Mouse (Mus musculus) kidney, embryonic 16.5 days (tissue): ENCODE measurements around the gene Adgrg7. TPM values are rescaled to one million over a fixed set of nuclear protein-coding genes. Genes with fewer than 3 reads are reported as not detected.

ENCODE experiments used
- ATAC-seq: fragments of 200-750 bp; cut with Nextera tagmentation; 2 replicates; pipeline ENCODE4 v1.8.0; 2017; ENCODE audit warnings: moderate TSS enrichment; ENCODE audit not compliant: low FRiP score, low TSS enrichment
- H3K27ac ChIP-seq: fragments of 300-500 bp; sonication (generic); 2 replicates; pipeline ENCODE4 v1.5.1; 2014; ENCODE audit warnings: low read length
- H3K27me3 ChIP-seq: fragments of 300-500 bp; sonication (generic); 2 replicates; pipeline ENCODE4 v1.6.1; 2014; ENCODE audit warnings: low read length, control low read depth, mixed read lengths; ENCODE audit not compliant: insufficient read depth
- H3K36me3 ChIP-seq: fragments of 300-500 bp; sonication (generic); 2 replicates; pipeline ENCODE4 v1.6.1; 2014; ENCODE audit warnings: low read length, control low read depth, mixed read lengths; ENCODE audit not compliant: insufficient read depth
- H3K4me1 ChIP-seq: fragments of 300-500 bp; sonication (generic); 2 replicates; pipeline ENCODE4 v1.6.1; 2014; ENCODE audit warnings: low read length, control low read depth, mixed read lengths; ENCODE audit not compliant: insufficient read depth
- H3K4me2 ChIP-seq: fragments of 300-500 bp; sonication (generic); replicated peaks from 2 replicates; pipeline ENCODE4 v1.6.1; 2014; ENCODE audit warnings: low read depth, low read length
- H3K4me3 ChIP-seq: fragments of 300-500 bp; sonication (generic); 2 replicates; pipeline ENCODE4 v1.5.1; 2014; ENCODE audit warnings: mild to moderate bottlenecking, low read length
- H3K9ac ChIP-seq: fragments of 300-500 bp; sonication (generic); replicated peaks from 2 replicates; pipeline ENCODE4 v1.6.1; 2014; ENCODE audit warnings: low read length
- H3K9me3 ChIP-seq: fragments of 300-500 bp; sonication (generic); 2 replicates; pipeline ENCODE4 v1.6.1; 2016; ENCODE audit warnings: low read length, control low read depth
- WGBS: fragments of 180-500 bp; shearing (Covaris S2); extraction: QIAGEN DNeasy Blood & Tissue Kit; methylation state at CpG from one replicate; pipeline ENCODE4 v1.1.7; 2014; 5-methylcytosine and 5-hydroxymethylcytosine counted together
- polyA plus RNA-seq: library from polyadenylated mRNA; unstranded; fragments of >200 nt; fragmentation: Nextera tagmentation; extraction: Ambion mirVana; gene quantifications from 2 replicates; pipeline ENCODE4 v1.2.1, GENCODE M21; 2015

Adgrg7 gene
- polyA plus RNA-seq, 1 experiment from 2014 or later: not detected

GRCm38 (mm10) chr16:56716557-56717179 is 79.0 kb downstream of the Adgrg7 start:
- H3K27me3 ChIP-seq: no peaks in the 10 kb centered on the region
- H3K4me2 ChIP-seq: peak overlapping the region; percentile 58
- peaks cover 5% of the 10 kb centered on the region for H3K36me3 ChIP-seq
- under 1% methylated on average over 23 of the region's 38 CpGs for WGBS
- H3K9me3 ChIP-seq: no peaks in the 10 kb centered on the region
- H3K4me3 ChIP-seq: peak overlapping the region; percentile 76
- H3K4me1 ChIP-seq: peaks cover 15% of the 10 kb centered on the region
- H3K27ac ChIP-seq: peak overlapping the region; percentile 98
- H3K9ac ChIP-seq: peak overlapping the region; percentile 86
- peak; percentile 82 for ATAC-seq

- ATAC-seq: no peak
- no peak overlapping the region for H3K27ac ChIP-seq
Measured at GRCm38 (mm10) chr16:56715608-56716007, 80.0 kb downstream of the Adgrg7 start.

DNA sequence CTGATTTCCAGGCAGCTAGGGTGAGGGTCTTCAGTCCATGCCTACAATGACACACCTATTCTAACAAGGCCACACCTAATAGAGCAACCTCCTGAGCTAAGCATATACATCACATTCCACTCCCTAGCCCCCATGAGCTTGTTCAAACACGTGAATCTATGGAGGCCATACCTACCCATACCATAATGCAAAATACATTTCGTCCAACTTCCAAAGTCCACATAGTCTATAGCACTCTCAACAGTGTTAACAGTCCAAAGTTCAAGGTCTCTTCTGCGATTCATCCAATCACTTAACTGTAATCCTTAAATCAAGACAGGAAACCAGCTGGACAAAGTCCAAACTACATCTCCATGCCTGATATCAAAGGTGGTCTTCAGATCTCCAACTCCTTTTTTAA is 85.6 kb downstream of the Adgrg7 start:
- Histone ChIP-seq H3K4me3 (no peak overlapping the region), H3K4me2 (no peak overlapping the region), H3K27ac (no peak overlapping the region), H3K9me3 (no peaks in the 10 kb centered on the region), H3K36me3 (peaks cover 45% of the 10 kb centered on the region), H3K9ac (no peak overlapping the region), H3K27me3 (no peaks in the 10 kb centered on the region), H3K4me1 (no peaks in the 10 kb centered on the region)
- WGBS: 93% methylated on average over 3 of the region's 3 CpGs
- no peak for ATAC-seq

More at GRCm38 (mm10) chr16:56715608-56716007, 80.0 kb downstream of the Adgrg7 start:
- 48% methylated on average over 3 of the region's 3 CpGs for WGBS
- Histone ChIP-seq H3K27me3 (no peaks in the 10 kb centered on the region), H3K9me3 (no peaks in the 10 kb centered on the region), H3K4me3 (peak overlapping the region; percentile 76), H3K4me1 (peaks cover 15% of the 10 kb centered on the region), H3K36me3 (peaks cover 13% of the 10 kb centered on the region), H3K9ac (0 out of 2 replicates have a peak overlapping the region, but pooled peaks have one; percentile 86), H3K4me2 (peak overlapping the region; percentile 58)

- no peaks in the 10 kb centered on the region for H3K4me1 ChIP-seq
- no peaks in the 10 kb centered on the region for H3K9me3 ChIP-seq
- WGBS: 91% methylated on average over 3 of the region's 3 CpGs
- H3K36me3 ChIP-seq: peaks cover 41% of the 10 kb centered on the region
- H3K4me3 ChIP-seq: no peak overlapping the region
- ATAC-seq: no peak
- no peak overlapping the region for H3K9ac ChIP-seq
- H3K4me2 ChIP-seq: no peak overlapping the region
- H3K27ac ChIP-seq: no peak overlapping the region
- no peaks in the 10 kb centered on the region for H3K27me3 ChIP-seq
Measured at GRCm38 (mm10) chr16:56705731-56706130, 89.9 kb downstream of the Adgrg7 start.

DNA sequence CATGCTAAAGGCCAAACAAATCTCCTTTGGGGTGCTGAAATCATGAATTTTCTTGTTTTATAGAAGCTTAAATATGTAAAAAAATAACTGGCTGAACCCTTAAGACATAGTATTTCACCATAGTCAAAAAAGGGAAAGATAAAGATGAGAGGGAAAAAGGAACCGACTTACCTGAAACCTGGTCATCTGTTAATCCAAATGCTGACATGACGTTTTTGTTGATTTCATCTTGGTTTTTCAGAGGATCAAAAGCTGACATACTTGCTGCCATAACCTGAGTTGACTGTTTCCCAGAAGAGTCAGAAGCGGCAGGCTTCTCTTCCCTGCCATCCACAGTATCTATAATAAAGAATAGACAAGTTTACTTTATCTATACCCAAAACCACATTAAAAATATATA is 94.8 kb downstream of the Adgrg7 start:
- no peak overlapping the region for H3K4me2 ChIP-seq
- no peaks in the 10 kb centered on the region for H3K27me3 ChIP-seq
- H3K36me3 ChIP-seq: peaks cover 21% of the 10 kb centered on the region
- no peaks in the 10 kb centered on the region for H3K4me1 ChIP-seq
- no peaks in the 10 kb centered on the region for H3K9me3 ChIP-seq
- ATAC-seq: no peak
- no peak overlapping the region for H3K9ac ChIP-seq
- 91% methylated on average over 3 of the region's 3 CpGs for WGBS
- no peak overlapping the region for H3K4me3 ChIP-seq
- H3K27ac ChIP-seq: no peak overlapping the region

DNA sequence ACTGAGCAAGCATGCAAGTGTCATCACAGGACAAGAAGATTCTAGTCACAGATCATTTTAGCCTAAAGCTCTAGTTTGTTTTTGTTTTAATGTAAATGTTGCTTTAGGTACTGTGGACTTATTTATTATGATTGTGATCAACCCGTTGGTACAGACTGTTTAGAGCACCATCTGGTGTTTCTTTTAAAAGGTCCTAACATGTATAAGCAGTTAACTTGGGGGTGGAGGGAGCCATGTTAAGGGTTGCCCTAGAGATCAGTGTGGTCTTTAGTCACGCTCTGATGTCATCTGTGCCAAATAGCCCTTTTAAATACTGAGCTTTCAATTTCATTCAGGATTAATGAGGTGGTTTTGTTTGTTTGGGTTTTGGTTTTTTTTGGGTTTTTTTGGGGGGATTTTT is 99.2 kb downstream of the Adgrg7 start:
- Histone ChIP-seq H3K9ac (no peak overlapping the region), H3K4me1 (no peaks in the 10 kb centered on the region), H3K27ac (no peak overlapping the region), H3K36me3 (peaks cover 25% of the 10 kb centered on the region), H3K27me3 (no peaks in the 10 kb centered on the region), H3K4me3 (no peak overlapping the region), H3K9me3 (no peaks in the 10 kb centered on the region), H3K4me2 (no peak overlapping the region)
- 73% methylated on average over 2 of the region's 2 CpGs for WGBS
- ATAC-seq: no peak

- Histone ChIP-seq H3K9me3 (no peaks in the 10 kb centered on the region), H3K4me1 (no peaks in the 10 kb centered on the region), H3K4me3 (no peak overlapping the region), H3K27me3 (no peaks in the 10 kb centered on the region), H3K9ac (no peak overlapping the region), H3K27ac (no peak overlapping the region), H3K36me3 (peaks cover 29% of the 10 kb centered on the region), H3K4me2 (no peak overlapping the region)
- no peak for ATAC-seq
- WGBS: 95% methylated on average over 7 of the region's 7 CpGs
Measured at GRCm38 (mm10) chr16:56690715-56691114, 104.9 kb downstream of the Adgrg7 start.

DNA sequence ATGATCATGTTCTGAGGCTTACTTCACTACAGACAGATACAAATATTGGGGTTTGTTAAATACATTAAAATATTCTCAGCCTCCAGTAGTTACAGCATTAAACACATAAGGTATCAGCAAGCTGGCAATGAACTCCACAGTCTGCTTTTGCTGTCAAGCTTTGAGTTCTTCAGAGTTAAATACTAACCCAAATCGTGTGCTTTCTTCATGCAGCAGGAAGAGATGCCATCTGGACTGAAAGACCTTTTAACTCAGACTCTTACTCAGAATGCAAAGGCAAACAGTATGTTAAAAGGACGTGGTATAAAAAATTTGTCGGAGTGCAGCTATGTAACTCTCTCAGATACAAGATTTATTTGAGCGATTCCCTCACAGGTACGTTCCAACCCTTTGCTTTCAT is 108.9 kb downstream of the Adgrg7 start:
- no peak overlapping the region for H3K9ac ChIP-seq
- no peak overlapping the region for H3K4me2 ChIP-seq
- H3K27ac ChIP-seq: no peak overlapping the region
- no peaks in the 10 kb centered on the region for H3K9me3 ChIP-seq
- WGBS: 88% methylated on average over 5 of the region's 5 CpGs
- no peak for ATAC-seq
- no peak overlapping the region for H3K4me3 ChIP-seq
- H3K4me1 ChIP-seq: no peaks in the 10 kb centered on the region
- H3K36me3 ChIP-seq: peaks cover 28% of the 10 kb centered on the region
- no peaks in the 10 kb centered on the region for H3K27me3 ChIP-seq

DNA sequence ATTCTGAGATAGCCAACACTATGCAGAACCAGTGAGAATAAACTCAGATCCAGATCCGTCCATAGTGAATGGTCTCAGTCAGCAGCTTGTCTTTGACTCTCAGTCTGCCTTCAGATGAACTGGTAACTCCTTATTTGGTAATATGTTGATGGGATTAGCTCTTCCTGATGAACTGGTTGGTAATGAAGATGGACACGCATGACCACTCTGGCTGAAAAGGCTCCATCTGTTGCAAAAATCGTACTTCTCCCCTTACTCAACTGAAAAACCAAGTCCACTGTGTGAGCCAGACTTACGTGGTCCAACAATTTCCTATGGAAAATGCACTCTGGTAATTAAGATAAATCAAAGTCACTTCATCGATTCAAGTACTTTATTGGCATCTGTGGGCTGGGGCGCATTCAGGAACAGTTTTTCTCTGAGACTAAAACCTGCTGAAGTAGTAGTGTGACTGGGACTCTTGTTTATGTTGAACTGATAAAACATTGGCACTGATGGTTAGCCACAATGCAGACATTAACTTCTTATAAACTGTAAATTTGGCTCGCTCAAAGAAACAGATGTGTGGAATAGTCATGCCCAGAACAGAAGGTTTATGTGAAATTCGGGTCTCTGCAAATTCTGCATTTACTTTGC is 114.5 kb downstream of the Adgrg7 start:
- H3K9me3 ChIP-seq: no peaks in the 10 kb centered on the region

DNA sequence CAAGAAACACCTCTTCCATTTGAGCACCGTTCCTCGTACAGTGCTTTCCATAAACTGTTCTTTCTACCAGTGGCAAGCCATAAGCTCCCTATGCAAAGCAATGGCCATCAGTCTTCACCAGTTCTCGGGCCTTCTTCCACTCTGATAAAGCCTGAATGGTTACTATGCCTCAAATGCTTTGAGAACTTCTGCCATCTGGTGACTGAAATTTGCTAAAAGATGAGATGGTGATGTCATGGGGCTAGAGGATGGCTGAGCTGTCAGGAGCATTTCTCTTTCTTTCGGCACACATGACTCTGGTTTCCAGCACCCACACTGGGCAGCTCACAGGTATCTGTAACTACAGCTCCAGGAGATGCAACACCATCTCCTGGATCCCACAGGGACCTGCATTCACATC is 118.5 kb downstream of the Adgrg7 start:
- no peak overlapping the region for H3K4me2 ChIP-seq
- no peak overlapping the region for H3K27ac ChIP-seq
- no peaks in the 10 kb centered on the region for H3K9me3 ChIP-seq
- H3K4me1 ChIP-seq: no peaks in the 10 kb centered on the region
- no peaks in the 10 kb centered on the region for H3K36me3 ChIP-seq
- no peak overlapping the region for H3K9ac ChIP-seq
- H3K27me3 ChIP-seq: no peaks in the 10 kb centered on the region
- 75% methylated on average over 4 of the region's 4 CpGs for WGBS
- H3K4me3 ChIP-seq: no peak overlapping the region
- peak; percentile 49; the same call in 1 of the 2 replicates for ATAC-seq

More for the DNA sequence above, 114.5 kb downstream of the Adgrg7 start:
- no peak overlapping the region for H3K4me3 ChIP-seq
- no peak overlapping the region for H3K27ac ChIP-seq
- 79% methylated on average over 8 of the region's 8 CpGs for WGBS
- no peaks in the 10 kb centered on the region for H3K4me1 ChIP-seq
- H3K36me3 ChIP-seq: peaks cover 12% of the 10 kb centered on the region; the same call in 1 of the 2 replicates
- no peak overlapping the region for H3K9ac ChIP-seq
- no peaks in the 10 kb centered on the region for H3K27me3 ChIP-seq
- no peak for ATAC-seq
- no peak overlapping the region for H3K4me2 ChIP-seq
